Mouse (Mus musculus) kidney, postnatal 25 days (tissue): ENCODE results near the gene Pptc7.

Source experiments
- DNase-seq, 2 experiments: peaks; one replicate each; pipeline ENCODE4 v3.0.0; 2021; ENCODE audit warnings: mixed read lengths in 2 of 2

The Pptc7 gene

GRCm38 (mm10) chr5:122334682-122335081 lies 50.5 kb downstream of the Pptc7 start:
- DNase-seq: no peak

GRCm38 (mm10) chr5:122336554-122337294 lies 52.6 kb downstream of the Pptc7 start:
- DNase-seq: no peak

GRCm38 (mm10) chr5:122342874-122343273 lies 58.7 kb downstream of the Pptc7 start:
- DNase-seq: no peak

- no peak for DNase-seq
Measured at GRCm38 (mm10) chr5:122343768-122344167, 59.6 kb downstream of the Pptc7 start.

GRCm38 (mm10) chr5:122344260-122344659 lies 60.1 kb downstream of the Pptc7 start:
- peak; percentile 81 to 83 for DNase-seq

- no peak for DNase-seq
Measured at GRCm38 (mm10) chr5:122345777-122346176, 61.6 kb downstream of the Pptc7 start.

- peak; percentile 99 to 100 for DNase-seq
Measured at GRCm38 (mm10) chr5:122353807-122354491, 69.8 kb downstream of the Pptc7 start, which contains the start of the genes Rad9b and Vps29. Gene Rad9b (minus strand): TSS chr5:122354233. Gene Vps29 (plus strand): TSS chr5:122354369.

GRCm38 (mm10) chr5:122354492-122355067 lies 70.4 kb downstream of the Pptc7 start:
- no peak for DNase-seq

- peak in 1 of 2 experiments; percentile 37 for DNase-seq
Measured at GRCm38 (mm10) chr5:122371591-122372191, 87.5 kb downstream of the Pptc7 start, which contains the start of gene Gpn3. Gene Gpn3 (plus strand): TSS chr5:122371876.

- DNase-seq: peak; percentile 99
Measured at GRCm38 (mm10) chr5:122372192-122372769, 88.1 kb downstream of the Pptc7 start, which contains the start of gene Fam216a. Gene Fam216a (minus strand): TSS chr5:122372364.

- no peak for DNase-seq
Measured at GRCm38 (mm10) chr5:122372878-122373277, 88.7 kb downstream of the Pptc7 start.
